Mouse (Mus musculus) intestine, embryonic 14.5 days (tissue): ENCODE results near the gene Hlx. TPM values are rescaled to one million over a fixed set of nuclear protein-coding genes. Genes with fewer than 3 reads are reported as not detected.

Experiments
- ATAC-seq: fragments of 200-750 bp; cut with Nextera tagmentation; replicated peaks from 2 replicates; pipeline ENCODE4 v1.8.0; 2017; ENCODE audit warnings: low read depth, moderate number of reproducible peaks, moderate TSS enrichment, moderate library complexity; ENCODE audit not compliant: low FRiP score, low TSS enrichment
- DNase-seq: peaks from one replicate; pipeline ENCODE4 v3.0.0-alpha.2; 2018; ENCODE audit warnings: low spot score
- H3K27ac ChIP-seq: fragments of 300-500 bp; sonication (generic); 2 replicates; pipeline ENCODE4 v1.5.1; 2014; ENCODE audit warnings: low read depth, mild to moderate bottlenecking, control low read depth
- H3K27me3 ChIP-seq: fragments of 300-500 bp; sonication (generic); replicated peaks from 2 replicates; pipeline ENCODE4 v1.6.1; 2014; ENCODE audit warnings: low read length, control low read depth; ENCODE audit not compliant: control insufficient read depth, insufficient read depth
- H3K36me3 ChIP-seq: fragments of 300-500 bp; sonication (generic); 2 replicates; pipeline ENCODE4 v1.6.1; 2014; ENCODE audit warnings: low read length, control low read depth; ENCODE audit not compliant: control insufficient read depth, insufficient read depth
- H3K4me1 ChIP-seq: fragments of 300-500 bp; sonication (generic); replicated peaks from 2 replicates; pipeline ENCODE4 v1.6.1; 2014; ENCODE audit warnings: low read length, control low read depth, mixed read lengths; ENCODE audit not compliant: control insufficient read depth, insufficient read depth
- H3K4me2 ChIP-seq: fragments of 300-500 bp; sonication (generic); 2 replicates; pipeline ENCODE4 v1.6.1; 2014; ENCODE audit warnings: low read length
- H3K4me3 ChIP-seq: fragments of 300-500 bp; sonication (generic); 2 replicates; pipeline ENCODE4 v1.5.1; 2014; ENCODE audit warnings: low read depth, low read length, control low read depth, mixed read lengths
- H3K9ac ChIP-seq: fragments of 300-500 bp; sonication (generic); 2 replicates; pipeline ENCODE4 v1.6.1; 2014; ENCODE audit warnings: mild to moderate bottlenecking, low read length
- H3K9me3 ChIP-seq: fragments of 300-500 bp; sonication (generic); 2 replicates; pipeline ENCODE4 v1.6.1; 2016; ENCODE audit warnings: low read length, control low read depth; ENCODE audit not compliant: control insufficient read depth
- WGBS: fragments of 180-500 bp; shearing (Covaris S2); extraction: QIAGEN DNeasy Blood & Tissue Kit; methylation state at CpG from one replicate; pipeline ENCODE4 v1.1.7; 2014; 5-methylcytosine and 5-hydroxymethylcytosine counted together
- polyA plus RNA-seq: library from polyadenylated mRNA; unstranded; fragments of >200 nt; fragmentation: Nextera tagmentation; extraction: Ambion mirVana; gene quantifications from 2 replicates; pipeline ENCODE4 v1.2.1, GENCODE M21; 2014

Gene Hlx
- polyA plus RNA-seq, 1 experiment from 2014 or later = 49.3 TPM

- Histone ChIP-seq H3K4me2 (no peak overlapping the region), H3K9me3 (0 out of 2 replicates have a peak, but pooled peaks cover 3% of the 10 kb centered on the region), H3K27me3 (peaks cover 28% of the 10 kb centered on the region), H3K4me3 (no peak overlapping the region), H3K4me1 (peaks cover 10% of the 10 kb centered on the region; the same call in 1 of the 2 replicates), H3K9ac (no peak overlapping the region), H3K27ac (no peak overlapping the region), H3K36me3 (no peaks in the 10 kb centered on the region)
- ATAC-seq = no peak
- WGBS = 76% methylated on average over 5 of the region's 5 CpGs
- no peak for DNase-seq
These were observed 18.7 kb downstream of the Hlx start for GRCm38 (mm10) chr1:184713716-184714115.

- no peak overlapping the region for H3K4me2 ChIP-seq
- 67% methylated on average over 4 of the region's 4 CpGs for WGBS
- H3K4me3 ChIP-seq = no peak overlapping the region
- ATAC-seq (no peak), DNase-seq (no peak)
- H3K27me3 ChIP-seq = no peaks in the 10 kb centered on the region
- H3K36me3 ChIP-seq = no peaks in the 10 kb centered on the region
- 0 out of 2 replicates have a peak, but pooled peaks cover 3% of the 10 kb centered on the region for H3K9me3 ChIP-seq
- no peaks in the 10 kb centered on the region for H3K4me1 ChIP-seq
- no peak overlapping the region for H3K9ac ChIP-seq
- no peak overlapping the region for H3K27ac ChIP-seq
These were observed 24.7 kb downstream of the Hlx start for GRCm38 (mm10) chr1:184707532-184708248.

GRCm38 (mm10) chr1:184704901-184705300 lies 27.5 kb downstream of the Hlx start:
- Histone ChIP-seq H3K9me3 (no peaks in the 10 kb centered on the region), H3K4me1 (no peaks in the 10 kb centered on the region), H3K27me3 (no peaks in the 10 kb centered on the region), H3K4me3 (no peak overlapping the region), H3K36me3 (no peaks in the 10 kb centered on the region), H3K4me2 (no peak overlapping the region), H3K27ac (no peak overlapping the region), H3K9ac (no peak overlapping the region)
- WGBS = 61% methylated on average over 3 of the region's 3 CpGs
- no peak for DNase-seq
- ATAC-seq = no peak

GRCm38 (mm10) chr1:184699295-184699694 lies 33.1 kb downstream of the Hlx start:
- no peak for ATAC-seq
- no peaks in the 10 kb centered on the region for H3K4me1 ChIP-seq
- no peak overlapping the region for H3K27ac ChIP-seq
- H3K4me3 ChIP-seq = no peak overlapping the region
- no peak overlapping the region for H3K9ac ChIP-seq
- WGBS = 65% methylated on average over 1 of the region's 1 CpGs
- no peak overlapping the region for H3K4me2 ChIP-seq
- H3K27me3 ChIP-seq = no peaks in the 10 kb centered on the region
- no peaks in the 10 kb centered on the region for H3K9me3 ChIP-seq
- DNase-seq = no peak
- no peaks in the 10 kb centered on the region for H3K36me3 ChIP-seq

- no peak for DNase-seq
- H3K4me2 ChIP-seq = no peak overlapping the region
- H3K9ac ChIP-seq = no peak overlapping the region
- no peak for ATAC-seq
- 62% methylated on average over 2 of the region's 2 CpGs for WGBS
- no peak overlapping the region for H3K4me3 ChIP-seq
- no peaks in the 10 kb centered on the region for H3K9me3 ChIP-seq
- H3K4me1 ChIP-seq = no peaks in the 10 kb centered on the region
- H3K27ac ChIP-seq = no peak overlapping the region
- H3K36me3 ChIP-seq = no peaks in the 10 kb centered on the region
- H3K27me3 ChIP-seq = no peaks in the 10 kb centered on the region
These were observed 37.0 kb downstream of the Hlx start for GRCm38 (mm10) chr1:184695451-184695850.

GRCm38 (mm10) chr1:184692204-184692904 lies 40.1 kb downstream of the Hlx start:
- no peak overlapping the region for H3K4me3 ChIP-seq
- ATAC-seq (no peak), DNase-seq (no peak)
- peaks cover 12% of the 10 kb centered on the region for H3K4me1 ChIP-seq
- no peak overlapping the region for H3K9ac ChIP-seq
- no peaks in the 10 kb centered on the region for H3K36me3 ChIP-seq
- no peak overlapping the region for H3K27ac ChIP-seq
- no peak overlapping the region for H3K4me2 ChIP-seq
- H3K27me3 ChIP-seq = no peaks in the 10 kb centered on the region
- 52% methylated on average over 10 of the region's 10 CpGs for WGBS
- H3K9me3 ChIP-seq = no peaks in the 10 kb centered on the region

- DNase-seq (no peak), ATAC-seq (no peak)
- WGBS = 78% methylated on average over 8 of the region's 8 CpGs
- H3K9ac ChIP-seq = no peak overlapping the region
- H3K4me3 ChIP-seq = no peak overlapping the region
- H3K27me3 ChIP-seq = no peaks in the 10 kb centered on the region
- H3K4me2 ChIP-seq = no peak overlapping the region
- no peaks in the 10 kb centered on the region for H3K36me3 ChIP-seq
- no peak overlapping the region for H3K27ac ChIP-seq
- H3K4me1 ChIP-seq = peaks cover 12% of the 10 kb centered on the region
- no peaks in the 10 kb centered on the region for H3K9me3 ChIP-seq
These were observed 41.2 kb downstream of the Hlx start for GRCm38 (mm10) chr1:184691240-184691639.

- Histone ChIP-seq H3K4me1 (peaks cover 12% of the 10 kb centered on the region), H3K4me2 (0 out of 2 replicates have a peak overlapping the region, but pooled peaks have one; percentile 12), H3K36me3 (no peaks in the 10 kb centered on the region), H3K4me3 (no peak overlapping the region), H3K27me3 (no peaks in the 10 kb centered on the region), H3K27ac (no peak overlapping the region), H3K9ac (no peak overlapping the region), H3K9me3 (no peaks in the 10 kb centered on the region)
- WGBS = 19% methylated on average over 7 of the region's 7 CpGs
- DNase-seq (no peak), ATAC-seq (no peak)
These were observed 44.4 kb downstream of the Hlx start for GRCm38 (mm10) chr1:184688026-184688425.
